Mouse (Mus musculus): ENCODE measurements around the gene Cldn14.
"Not testable (repeated sequence)": the region's sequence is repeated elsewhere in the genome, so short reads cannot be mapped to it uniquely, and the experiment has no call there.

Gene Cldn14

DNA sequence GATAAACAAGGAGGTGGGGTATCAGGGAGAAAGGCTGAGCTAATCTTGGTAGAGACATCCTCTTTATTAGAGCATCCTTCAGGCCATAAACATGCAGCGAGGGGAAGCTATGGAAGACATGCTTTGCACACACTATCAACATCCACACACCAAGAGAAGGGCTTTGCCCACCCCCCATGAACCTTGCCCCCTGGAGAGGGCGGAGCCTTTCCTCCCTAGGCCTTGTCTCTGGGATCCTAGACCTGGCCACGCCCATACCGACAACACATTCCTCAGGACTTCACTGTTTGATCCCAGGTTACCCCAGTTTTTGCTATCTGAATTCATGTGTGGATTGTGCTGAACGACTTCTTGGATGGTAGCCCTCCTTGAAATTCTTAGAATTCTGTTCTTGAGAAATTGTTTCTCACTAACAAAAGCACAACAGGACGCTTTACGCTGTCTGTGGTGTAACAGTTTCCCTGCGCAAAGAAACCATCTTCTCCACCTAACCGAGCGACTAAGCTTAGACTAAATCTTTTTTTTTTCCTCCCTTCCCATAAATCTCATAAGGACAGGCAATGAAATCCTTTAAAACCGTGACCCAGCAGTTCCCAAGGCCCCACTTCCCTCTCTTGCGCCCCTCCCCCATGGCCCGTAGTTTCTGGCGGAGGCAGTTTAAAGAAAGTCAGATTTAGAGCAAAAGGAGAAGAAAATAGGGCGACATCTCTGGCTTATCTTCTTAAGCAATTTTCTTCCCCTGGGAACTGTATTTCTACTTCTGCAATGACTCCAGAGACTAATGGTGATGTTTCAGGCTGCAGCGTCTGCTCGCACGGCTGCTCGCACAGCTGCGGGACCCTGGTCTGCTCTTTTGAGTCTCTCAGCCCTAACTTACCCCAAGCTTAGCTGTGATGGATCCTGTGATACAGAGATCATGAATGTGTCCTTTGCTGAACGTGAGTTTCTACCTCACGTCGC, 1.7 kb downstream of the Cldn14 start:
- no peak for DNase-seq

DNA sequence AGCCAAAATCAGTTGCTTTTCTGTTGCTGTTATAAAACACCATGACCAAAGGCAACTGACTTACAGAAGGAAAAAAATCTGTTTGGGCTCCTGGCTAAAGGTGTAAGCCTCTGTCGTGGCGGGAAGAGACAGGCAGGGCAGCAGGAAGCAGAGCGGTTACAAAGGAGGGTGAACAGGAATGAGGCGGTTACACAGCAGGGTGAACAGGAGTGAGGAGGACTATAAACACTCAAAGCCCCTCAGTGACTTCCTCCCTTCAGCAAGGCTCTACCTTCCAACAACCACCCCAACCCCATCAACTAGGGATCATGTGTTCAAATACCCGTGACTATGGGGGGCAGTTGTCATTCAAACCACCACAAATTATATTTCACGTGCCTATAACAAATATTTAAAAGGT, 5.2 kb downstream of the Cldn14 start:
- DNase-seq = no peak

DNA sequence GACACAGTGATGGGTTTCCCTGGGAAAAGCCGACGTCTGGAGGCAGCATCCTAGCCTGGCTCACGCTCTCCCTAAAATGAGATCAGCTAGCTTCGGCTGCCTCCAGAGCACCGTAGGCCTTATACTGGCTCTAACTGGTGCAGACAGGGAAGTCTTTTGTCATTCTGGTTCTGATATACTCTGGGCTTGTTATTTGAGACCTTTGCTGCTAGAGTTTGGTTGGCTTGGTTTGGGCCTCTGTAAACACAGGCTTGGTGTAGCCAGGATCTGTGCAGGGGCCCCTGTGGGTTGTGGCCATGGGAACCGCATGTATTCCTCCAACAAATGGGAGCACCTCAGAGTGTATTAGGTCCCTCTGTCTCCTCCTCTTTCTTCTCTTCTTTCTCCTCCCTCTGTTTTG, 7.3 kb downstream of the Cldn14 start:
- no peak for DNase-seq

DNA sequence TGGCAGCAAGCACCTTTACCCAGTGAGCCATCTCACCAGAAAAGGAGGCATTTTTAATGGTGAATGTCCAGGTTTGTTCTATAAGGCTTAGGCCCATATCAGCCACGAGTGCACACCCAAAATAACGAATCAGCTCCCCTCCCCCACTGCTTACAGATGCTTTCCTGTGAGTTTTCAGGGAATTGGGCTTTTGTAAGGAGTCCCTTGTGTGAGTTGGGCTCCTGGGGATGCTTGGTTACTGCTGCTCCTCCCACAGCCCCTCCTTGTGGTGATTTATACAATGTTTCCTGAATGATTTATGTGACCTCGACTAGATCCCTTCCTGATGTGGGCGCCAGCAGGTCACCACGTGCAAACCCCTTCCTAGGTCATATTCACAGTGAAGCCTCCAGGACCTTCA, 9.7 kb downstream of the Cldn14 start:
- no peak for DNase-seq

DNA sequence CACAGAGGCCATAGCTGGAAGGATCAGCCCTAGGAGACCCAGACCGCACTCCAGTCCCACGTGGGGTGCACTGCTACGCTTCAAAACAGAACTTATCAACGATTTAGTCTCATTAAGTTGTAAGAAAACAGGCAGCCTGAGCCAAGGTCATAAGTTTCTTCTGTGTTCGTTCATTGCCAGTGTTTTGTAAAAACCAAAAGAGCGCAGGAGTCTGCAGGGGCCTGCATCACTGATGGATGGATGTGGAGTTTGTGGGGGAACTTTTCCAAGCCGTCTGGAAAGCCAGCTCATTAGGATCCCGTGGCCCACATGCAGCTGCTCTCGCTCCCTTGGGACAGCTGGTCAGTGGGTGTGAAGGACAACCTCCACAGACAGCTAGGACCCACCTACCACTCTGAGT, 25.1 kb downstream of the Cldn14 start:
- no peak for DNase-seq

DNA sequence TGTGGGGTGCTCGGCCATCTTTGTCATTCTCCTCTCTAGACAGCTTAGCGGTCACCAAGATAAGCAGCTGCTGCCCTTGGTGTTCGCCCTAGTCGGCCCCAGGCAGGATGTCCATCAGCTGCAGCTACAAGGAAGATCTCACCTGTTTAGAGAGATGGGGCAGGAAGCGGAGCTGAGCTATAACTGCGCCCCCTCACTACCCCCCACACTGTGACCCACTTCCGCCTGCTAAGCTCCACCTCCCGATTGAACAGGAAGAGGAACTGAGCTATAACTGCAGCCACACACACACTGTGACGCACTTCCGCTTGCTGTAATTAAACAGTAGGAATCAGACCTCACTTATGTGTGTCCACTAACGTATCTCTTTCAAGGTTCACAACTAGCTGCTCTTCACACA, 26.3 kb downstream of the Cldn14 start:
- DNase-seq = peak; percentile 61

DNA sequence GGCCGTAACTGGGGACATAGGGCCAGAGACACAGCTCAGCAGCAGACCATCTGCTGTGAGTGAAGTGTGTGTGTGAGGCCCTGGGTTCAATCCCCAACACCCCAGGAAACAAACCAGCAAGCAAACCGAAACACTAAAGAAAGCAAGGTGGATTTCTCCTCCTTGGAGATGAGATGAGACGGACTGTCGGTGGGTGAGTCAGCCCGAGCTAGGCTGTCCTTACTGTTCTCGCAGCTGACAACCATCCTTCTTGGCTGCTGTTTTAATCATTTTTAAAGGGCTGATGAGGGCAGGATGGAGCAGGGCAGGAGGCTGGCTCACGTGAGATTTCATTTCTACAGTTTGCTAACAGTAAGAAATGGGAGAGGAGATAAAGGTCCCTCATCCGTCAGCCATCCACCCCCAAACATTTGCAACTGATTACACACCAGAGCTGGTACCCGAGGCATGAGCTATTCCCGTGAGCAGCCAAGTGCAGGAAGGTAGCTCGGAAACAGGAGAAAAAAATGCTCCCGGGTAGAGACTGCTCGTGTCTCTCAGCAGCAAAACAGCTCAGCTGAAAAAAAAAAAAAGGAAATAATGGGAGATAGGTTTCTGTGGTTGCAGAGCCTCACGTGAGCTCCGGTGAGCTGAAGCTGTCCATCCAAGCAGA, 27.3 kb downstream of the Cldn14 start:
- no peak for DNase-seq

DNA sequence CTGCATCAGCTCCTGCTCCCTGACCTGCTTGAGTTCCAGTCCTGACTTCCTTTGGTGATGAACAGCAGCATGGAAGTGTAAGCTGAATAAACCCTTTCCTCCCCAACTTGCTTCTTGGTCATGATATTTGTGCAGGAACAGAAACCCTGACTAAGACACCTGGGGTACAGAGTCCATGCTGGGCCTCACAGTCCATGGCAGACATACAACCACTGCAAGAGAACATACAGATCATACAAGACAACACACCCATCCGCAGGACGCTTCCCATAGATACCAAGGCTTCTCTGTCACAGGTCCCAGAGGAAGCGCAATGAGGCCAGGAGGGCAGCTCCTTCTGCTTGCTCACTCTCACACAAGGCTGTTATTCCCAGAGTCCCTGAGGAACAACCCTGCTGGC, 28.3 kb downstream of the Cldn14 start:
- DNase-seq = not testable (repeated sequence)

DNA sequence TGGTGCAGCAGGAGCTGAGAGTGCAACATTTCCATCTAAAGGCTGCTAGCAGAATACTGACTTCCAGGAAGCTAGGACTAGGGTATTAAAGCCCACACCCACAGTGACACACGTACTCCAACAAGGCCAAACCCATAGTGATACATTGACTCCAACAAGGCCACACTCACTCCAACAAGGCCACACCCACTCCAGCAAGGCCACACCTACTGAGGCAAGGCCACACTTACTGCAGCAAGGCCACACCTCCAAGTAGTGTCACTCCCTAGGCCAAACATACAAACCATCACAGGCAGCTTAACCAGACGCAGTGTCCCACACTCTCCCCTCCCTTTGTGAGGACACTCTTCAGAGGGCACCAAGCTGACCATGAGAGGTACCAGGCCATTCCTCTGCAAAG, 29.3 kb downstream of the Cldn14 start:
- no peak for DNase-seq

DNA sequence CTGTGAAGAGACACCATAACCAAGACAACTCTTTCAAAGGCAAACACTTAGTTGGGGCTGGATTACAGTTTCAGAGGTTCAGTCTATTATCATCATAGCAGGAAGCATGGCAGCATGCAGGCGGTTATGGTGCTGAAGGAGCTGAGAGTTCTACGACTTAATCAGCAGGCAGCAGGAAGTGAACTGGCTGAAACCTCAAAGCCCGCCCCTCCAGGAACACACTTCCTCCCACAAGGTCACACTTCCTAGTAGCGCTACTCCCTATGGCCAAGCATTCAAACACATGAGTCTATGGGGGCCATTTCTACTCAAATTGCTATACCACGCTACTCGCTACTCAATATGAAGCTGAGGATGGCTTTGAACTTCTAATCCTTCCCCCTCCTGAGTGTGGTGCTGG, 31.1 kb downstream of the Cldn14 start:
- peak; percentile 19 for DNase-seq

DNA sequence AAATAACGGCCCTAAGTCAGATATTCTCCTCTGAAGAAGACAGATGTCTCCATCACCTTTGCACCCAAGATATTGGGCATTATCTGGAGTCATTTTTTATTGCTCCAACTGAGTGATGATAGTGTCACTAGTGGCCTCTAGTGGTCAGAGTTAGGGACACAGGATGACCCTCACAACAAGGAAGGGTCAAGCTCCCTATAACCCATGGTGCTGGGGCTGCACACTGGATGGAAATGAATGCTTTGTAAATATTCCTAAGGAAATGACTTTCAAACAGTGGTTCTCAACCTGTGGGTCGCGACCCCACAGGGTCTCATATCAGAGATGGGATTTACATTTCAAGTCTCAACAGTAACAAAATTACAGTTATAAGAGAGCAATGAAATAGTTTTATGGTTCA, 31.7 kb downstream of the Cldn14 start:
- no peak for DNase-seq

DNA sequence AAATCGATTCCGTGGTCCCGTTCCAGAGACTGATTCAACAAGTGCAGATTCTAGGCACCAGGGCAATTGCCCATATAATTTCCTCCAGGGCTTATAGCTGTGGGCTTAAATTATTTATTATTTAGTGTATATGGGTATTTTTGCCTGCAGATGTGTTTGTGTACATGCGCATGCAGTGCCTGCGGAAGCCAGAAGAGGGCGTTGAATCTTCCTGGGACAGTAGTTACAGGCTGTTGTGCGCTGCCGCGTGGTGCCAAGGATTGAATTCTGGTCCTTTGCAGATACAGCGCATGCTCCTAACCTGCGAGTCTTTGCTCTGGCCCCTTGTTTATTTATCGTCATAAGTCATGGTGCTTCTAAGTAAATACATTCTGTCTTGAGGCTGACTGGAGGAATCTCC, 33.2 kb downstream of the Cldn14 start:
- no peak for DNase-seq

DNA sequence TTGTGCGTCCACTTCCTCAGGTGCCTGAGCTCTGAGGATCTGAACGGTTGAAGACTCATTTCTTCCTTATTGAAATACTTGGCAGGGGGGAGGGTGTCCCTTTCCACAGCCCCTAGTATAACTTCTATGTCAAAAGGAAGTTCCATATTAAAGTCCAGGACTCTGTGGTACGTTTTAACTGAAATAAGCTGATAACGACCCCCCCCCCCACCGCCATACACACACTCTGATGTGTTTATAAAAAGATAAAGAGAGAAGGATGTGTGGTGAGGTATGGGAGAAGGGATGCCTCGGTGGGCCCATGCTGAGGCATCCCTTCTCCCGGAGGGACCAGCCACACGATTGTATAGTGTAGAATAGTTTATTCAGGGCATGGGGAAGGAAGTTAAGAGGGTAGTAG, 34.4 kb downstream of the Cldn14 start:
- DNase-seq = no peak

DNA sequence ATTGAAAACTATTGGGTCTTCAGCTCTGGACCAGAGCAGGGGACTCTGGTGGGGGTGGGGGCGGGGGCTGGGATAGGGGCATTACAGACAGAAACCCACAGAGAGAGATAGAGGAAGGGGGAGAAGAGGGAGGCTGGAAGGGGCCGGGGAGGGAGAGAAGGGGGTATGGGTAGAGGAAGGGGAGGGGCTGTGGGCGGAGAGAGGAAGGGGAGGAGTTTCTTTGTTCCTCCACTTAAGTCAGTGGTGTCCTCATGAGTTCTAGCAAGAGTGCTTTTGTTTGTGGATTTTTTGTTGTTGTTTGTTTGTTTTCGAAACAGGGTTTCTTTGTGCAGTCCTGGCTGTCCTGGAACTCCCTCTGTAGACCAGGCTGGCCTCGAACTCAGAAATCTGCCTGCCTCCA, 35.1 kb downstream of the Cldn14 start:
- DNase-seq = peak; percentile 83

DNA sequence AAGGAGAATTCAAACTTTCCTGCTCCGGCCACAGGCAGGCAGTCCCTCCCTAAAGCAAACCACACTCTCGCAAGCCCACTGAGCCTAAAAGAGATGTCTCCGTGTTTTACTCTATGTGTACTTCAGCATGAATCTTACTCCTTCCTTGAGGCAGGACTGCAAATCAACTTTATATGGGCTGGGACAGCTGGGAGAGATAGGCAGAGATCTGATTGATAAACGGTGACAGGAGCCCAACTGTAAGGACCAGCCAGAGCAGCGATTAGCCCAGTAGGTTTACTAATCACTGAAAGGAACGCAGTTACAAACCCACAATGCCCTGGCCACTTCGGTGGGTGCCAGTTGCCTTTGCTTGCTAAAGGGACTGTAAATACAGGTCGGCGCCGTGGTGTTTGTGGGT, 35.5 kb downstream of the Cldn14 start:
- DNase-seq = no peak

DNA sequence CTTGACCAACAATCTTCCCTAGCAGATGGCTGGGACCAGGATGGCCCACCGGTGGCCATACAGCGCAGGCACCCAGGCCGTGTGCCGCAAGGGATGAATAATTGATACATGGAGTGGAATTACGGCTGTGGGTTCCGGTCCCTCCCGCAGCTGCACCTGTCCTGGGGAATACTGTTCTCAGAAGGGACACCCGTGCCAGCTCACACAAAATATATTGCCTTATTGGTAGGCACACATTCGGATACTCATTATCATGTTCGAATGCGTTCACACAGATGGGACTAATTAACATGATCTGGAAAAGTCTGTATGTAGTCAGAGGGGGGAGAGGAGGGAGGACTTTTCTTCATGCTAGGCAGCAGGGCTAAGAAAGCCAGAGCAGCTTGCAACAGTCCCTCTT, 37.6 kb downstream of the Cldn14 start:
- no peak for DNase-seq

DNA sequence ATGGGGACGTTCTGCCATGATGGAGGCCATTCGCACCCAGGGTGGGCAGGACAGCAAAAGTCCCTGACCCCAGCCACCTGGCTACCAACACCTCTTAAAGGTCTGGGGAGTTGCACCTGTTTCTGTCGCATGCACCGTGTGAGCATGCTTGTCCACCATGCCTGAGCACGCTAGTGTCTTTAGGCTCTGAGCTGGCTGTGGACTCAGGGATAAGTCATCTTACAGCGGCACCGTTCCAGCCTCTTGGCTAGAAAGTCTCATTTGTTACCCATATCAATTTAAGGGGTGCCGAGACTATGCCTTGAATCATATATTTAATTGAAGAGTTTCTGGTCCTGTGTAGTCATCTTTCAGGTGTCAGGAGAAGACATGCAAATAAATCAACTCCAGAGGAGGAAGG, 40.7 kb downstream of the Cldn14 start:
- no peak for DNase-seq

DNA sequence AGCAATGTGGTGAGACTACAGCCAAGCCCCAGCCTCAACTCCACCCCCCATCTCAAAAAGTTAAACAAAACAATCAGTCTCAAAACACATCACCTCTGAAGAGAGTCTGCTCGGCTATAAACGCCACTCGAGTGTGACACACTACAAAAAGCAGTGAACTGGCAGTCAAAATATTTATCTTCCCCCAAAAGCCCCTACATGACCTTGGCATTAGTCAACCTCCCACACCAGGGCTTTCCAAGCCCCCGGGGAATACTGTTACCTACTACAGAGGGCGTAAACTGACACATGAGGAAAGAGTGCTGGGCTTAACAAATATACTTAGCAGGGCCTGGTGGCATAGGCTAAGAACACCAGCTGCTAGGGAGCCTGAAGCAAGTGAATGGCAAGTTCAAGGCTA, 46.4 kb downstream of the Cldn14 start:
- no peak for DNase-seq

DNA sequence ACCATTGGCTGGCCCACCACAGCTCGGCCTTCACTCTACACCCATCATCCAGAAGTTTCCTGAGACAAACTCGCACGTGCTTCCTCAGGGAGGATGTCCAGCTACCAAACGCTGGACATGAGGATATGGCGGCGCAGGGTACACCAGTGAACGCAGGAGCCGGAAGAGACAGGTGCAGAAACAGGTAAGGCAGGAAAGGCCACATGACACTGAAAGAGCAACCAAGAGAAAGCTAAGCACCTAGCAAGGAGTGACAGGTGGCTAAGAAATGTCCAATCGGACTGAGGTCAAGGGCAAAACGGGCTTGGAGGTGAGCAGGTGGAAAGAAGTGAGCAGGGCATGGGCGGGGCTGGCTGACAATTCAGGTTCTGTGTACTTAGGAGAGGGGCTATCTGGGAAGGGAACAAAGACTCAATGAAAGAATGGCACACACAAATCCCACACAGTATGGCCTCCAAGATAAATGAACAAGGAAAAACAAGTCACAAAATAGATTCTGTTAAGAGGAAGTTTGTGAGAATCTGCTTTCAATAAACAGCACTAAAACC, 47.5 kb downstream of the Cldn14 start:
- DNase-seq = no peak

DNA sequence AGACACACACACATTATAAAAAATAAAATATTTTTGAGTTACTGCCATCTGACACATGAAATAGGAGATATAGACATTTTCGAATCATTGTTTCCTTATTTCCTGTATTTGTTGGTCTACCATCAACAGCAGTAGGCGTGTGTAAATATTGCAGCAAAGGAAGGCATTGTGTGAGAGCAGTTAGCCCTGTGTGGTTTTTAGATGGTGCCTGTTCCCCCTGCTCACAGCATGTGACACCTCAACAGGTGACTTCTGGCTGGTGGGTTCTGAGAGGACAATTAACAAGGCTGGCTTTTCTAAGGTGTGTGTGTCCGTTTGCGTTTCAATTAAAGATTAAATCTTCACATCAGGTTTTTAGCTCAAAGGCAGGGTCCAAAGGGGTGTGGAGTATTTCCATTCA, 48.1 kb downstream of the Cldn14 start:
- no peak for DNase-seq

DNA sequence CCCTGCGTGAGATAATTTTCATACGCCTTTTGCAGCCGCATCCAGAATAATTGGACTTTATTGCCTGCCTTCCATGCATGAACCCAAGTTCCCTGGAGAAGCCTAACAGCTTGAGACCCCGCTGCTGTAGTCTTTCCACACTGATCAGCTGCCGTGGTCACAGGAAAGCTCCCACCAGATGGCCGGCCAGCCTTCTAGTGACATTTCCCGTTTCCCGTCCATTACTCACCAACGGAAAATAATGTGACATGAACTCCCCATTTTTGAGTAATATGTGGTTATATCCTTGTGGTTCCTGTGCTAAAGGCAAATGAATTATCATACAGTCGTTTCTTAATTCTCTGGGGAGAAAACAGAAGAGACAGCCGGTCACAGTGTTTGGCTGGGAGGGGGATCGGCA, 51.2 kb downstream of the Cldn14 start:
- DNase-seq = no peak

DNA sequence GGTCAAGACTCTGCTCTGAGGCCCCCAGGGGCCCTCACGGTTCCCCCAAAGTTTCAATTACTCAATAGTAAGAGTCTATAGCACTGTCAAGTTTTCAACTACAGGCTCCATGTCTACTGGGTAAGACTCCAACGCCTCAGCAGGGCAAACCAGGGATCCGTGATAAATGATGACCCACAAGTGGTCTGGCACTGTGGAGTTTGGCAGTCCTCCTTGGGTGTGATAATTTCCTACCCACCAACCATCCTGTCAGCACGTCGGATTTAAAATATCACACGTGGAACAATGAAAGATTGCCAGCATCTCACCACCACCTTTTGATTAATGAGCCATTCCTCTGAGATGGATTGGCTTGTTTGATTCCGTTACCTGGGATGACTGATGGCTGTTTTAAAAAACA, 51.7 kb downstream of the Cldn14 start:
- DNase-seq = no peak

DNA sequence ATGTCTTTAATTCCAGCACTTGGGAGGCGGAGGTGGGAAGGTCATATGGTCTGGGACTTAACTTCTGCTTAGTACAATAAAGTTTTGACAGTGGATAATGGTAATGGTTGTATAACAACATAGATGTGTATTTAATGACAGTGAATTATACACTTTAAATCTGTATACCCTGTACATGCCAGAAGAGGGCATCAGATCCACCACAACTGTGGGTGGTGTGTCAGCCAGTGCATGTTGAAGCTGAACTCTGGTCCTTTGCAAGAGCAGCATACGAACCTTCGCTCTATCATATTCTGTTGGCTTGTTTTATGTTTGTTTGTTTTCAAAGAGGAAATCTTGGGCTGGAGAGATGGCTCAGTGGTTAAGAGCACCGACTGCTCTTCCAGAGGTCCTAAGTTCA, 61.2 kb downstream of the Cldn14 start:
- DNase-seq = no peak

DNA sequence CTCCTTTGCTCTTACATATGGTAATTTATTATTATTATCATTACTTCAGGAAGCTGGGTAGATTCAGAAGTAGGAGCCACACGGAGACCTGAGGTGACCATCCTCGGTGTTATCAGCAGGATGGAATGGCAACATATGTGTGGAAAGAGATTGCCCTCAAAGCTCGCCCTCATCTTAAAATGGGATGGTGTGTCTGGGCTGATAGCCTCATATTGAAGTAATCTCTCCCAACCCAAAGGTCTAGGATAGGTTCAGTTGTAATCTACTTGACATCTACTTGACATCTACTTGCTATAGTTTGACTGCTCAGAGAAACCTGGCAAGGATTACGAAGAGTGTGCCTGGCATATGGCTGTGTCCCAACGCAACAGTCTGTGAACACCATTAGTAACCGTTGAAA, 64.3 kb downstream of the Cldn14 start:
- DNase-seq = no peak

All from thymus, postnatal 4 days (tissue).